Mouse (Mus musculus) limb, embryonic 11.5 days (tissue): Measurements from ENCODE around the gene Cerk. TPM values are rescaled to one million over a fixed set of nuclear protein-coding genes. Genes with fewer than 3 reads are reported as not detected.
A peak's percentile ranks its signal among the peaks of the same experiment; 100 is the strongest.
"Not testable (repeated sequence)": the region's sequence is repeated elsewhere in the genome, so short reads cannot be mapped to it uniquely, and the experiment has no call there.

Source experiments
- ATAC-seq: fragments of 200-750 bp; cut with Nextera tagmentation; 2 replicates; pipeline ENCODE4 v1.8.0; 2017; ENCODE audit warnings: low read depth; ENCODE audit not compliant: insufficient number of reproducible peaks, low FRiP score, low TSS enrichment
- DNase-seq: peaks from one replicate; pipeline ENCODE4 v3.0.0-alpha.2; 2015; ENCODE audit warnings: low spot score
- H3K27ac ChIP-seq: fragments of 300-500 bp; sonication (generic); replicated peaks from 2 replicates; pipeline ENCODE4 v1.5.1; 2014; ENCODE audit warnings: low read depth, mild to moderate bottlenecking, low read length
- H3K27me3 ChIP-seq: fragments of 300-500 bp; sonication (generic); 2 replicates; pipeline ENCODE4 v1.6.1; 2014; ENCODE audit warnings: mild to moderate bottlenecking, low read length, mixed read lengths; ENCODE audit not compliant: control insufficient read depth, insufficient read depth
- H3K36me3 ChIP-seq: fragments of 300-500 bp; sonication (generic); 2 replicates; pipeline ENCODE4 v1.6.1; 2014; ENCODE audit warnings: mild to moderate bottlenecking, low read length, moderate library complexity, mixed read lengths; ENCODE audit not compliant: control insufficient read depth, insufficient read depth
- H3K4me1 ChIP-seq: fragments of 300-500 bp; sonication (generic); 2 replicates; pipeline ENCODE4 v1.6.1; 2014; ENCODE audit warnings: low read length, mixed read lengths; ENCODE audit not compliant: control insufficient read depth, insufficient read depth
- H3K4me2 ChIP-seq: fragments of 300-500 bp; sonication (generic); 2 replicates; pipeline ENCODE4 v1.6.1; 2014; ENCODE audit warnings: low read depth, mild to moderate bottlenecking, moderate library complexity; ENCODE audit not compliant: severe bottlenecking
- H3K4me3 ChIP-seq: fragments of 300-500 bp; sonication (generic); 2 replicates; pipeline ENCODE4 v1.5.1; 2014; ENCODE audit warnings: low read depth, low read length
- H3K9ac ChIP-seq: fragments of 300-500 bp; sonication (generic); 2 replicates; pipeline ENCODE4 v1.6.1; 2014; ENCODE audit warnings: mild to moderate bottlenecking, low read length
- H3K9me3 ChIP-seq: fragments of 300-500 bp; sonication (generic); 2 replicates; pipeline ENCODE4 v1.6.1; 2016; ENCODE audit warnings: low read length; ENCODE audit not compliant: control insufficient read depth
- WGBS: fragments of 180-500 bp; shearing (Covaris S2); extraction: QIAGEN DNeasy Blood & Tissue Kit; methylation state at CpG from one replicate; pipeline ENCODE4 v1.1.7; 2014; 5-methylcytosine and 5-hydroxymethylcytosine counted together
- polyA plus RNA-seq: library from polyadenylated mRNA; unstranded; fragments of >200 nt; fragmentation: Nextera tagmentation; extraction: Ambion mirVana; gene quantifications from 2 replicates; pipeline ENCODE4 v1.2.1, GENCODE M21; 2014

Gene Cerk
- polyA plus RNA-seq, 1 experiment from 2014 or later = 15.6 TPM

- DNase-seq (no peak), ATAC-seq (no peak)
- 82% methylated on average over 7 of the region's 7 CpGs for WGBS
- Histone ChIP-seq H3K4me1 (peaks cover 2% of the 10 kb centered on the region; the same call in 1 of the 2 replicates), H3K9ac (0 out of 2 replicates have a peak overlapping the region, but pooled peaks have one; percentile 7), H3K4me3 (no peak overlapping the region), H3K36me3 (no peaks in the 10 kb centered on the region), H3K27ac (no peak overlapping the region), H3K9me3 (no peaks in the 10 kb centered on the region), H3K27me3 (no peaks in the 10 kb centered on the region), H3K4me2 (no peak overlapping the region)
Observed at GRCm38 (mm10) chr15:86219534-86220228, 33.7 kb upstream of the Cerk start.

- H3K27ac ChIP-seq, ATAC-seq, H3K9me3 ChIP-seq, H3K36me3 ChIP-seq, H3K9ac ChIP-seq, DNase-seq, H3K4me3 ChIP-seq, H3K27me3 ChIP-seq, H3K4me2 ChIP-seq: not testable (repeated sequence)
- peaks cover 12% of the 10 kb centered on the region for H3K4me1 ChIP-seq
- 84% methylated on average over 9 of the region's 9 CpGs for WGBS
Observed at GRCm38 (mm10) chr15:86216641-86217040, 30.7 kb upstream of the Cerk start.

- Histone ChIP-seq H3K4me3 (peak overlapping the region; percentile 89), H3K36me3 (no peaks in the 10 kb centered on the region), H3K9ac (peak overlapping the region; percentile 75), H3K4me2 (peak overlapping the region; percentile 96), H3K27me3 (no peaks in the 10 kb centered on the region), H3K9me3 (no peaks in the 10 kb centered on the region), H3K4me1 (peaks cover 12% of the 10 kb centered on the region), H3K27ac (no peak overlapping the region)
- ATAC-seq (no peak), DNase-seq (no peak)
- WGBS = 14% methylated on average over 25 of the region's 25 CpGs
Observed at GRCm38 (mm10) chr15:86214549-86215201, 28.7 kb upstream of the Cerk start.

- H3K4me3 ChIP-seq = peak within 1 kb of the TSS; percentile 89
- H3K4me1 ChIP-seq = peaks cover 12% of the 10 kb centered on the region
- ATAC-seq = peak; percentile 92
- DNase-seq = peak; percentile 97
- peak within 1 kb of the TSS; percentile 22; the same call in 1 of the 2 replicates for H3K27ac ChIP-seq
- H3K9me3 ChIP-seq = no peaks in the 10 kb centered on the region
- WGBS = under 1% methylated on average over 64 of the region's 64 CpGs
- peak within 1 kb of the TSS; percentile 75 for H3K9ac ChIP-seq
- no peaks in the 10 kb centered on the region for H3K27me3 ChIP-seq
- peak within 1 kb of the TSS; percentile 96 for H3K4me2 ChIP-seq
- no peaks in the 10 kb centered on the region for H3K36me3 ChIP-seq
Observed at GRCm38 (mm10) chr15:86213753-86214548, 28.0 kb upstream of the Cerk start, which contains the start of gene Tbc1d22a. Gene Tbc1d22a, plus strand, starts transcription at chr15:86214459.

- not testable (repeated sequence) for H3K9me3 ChIP-seq, H3K27me3 ChIP-seq, H3K36me3 ChIP-seq, H3K4me3 ChIP-seq, DNase-seq, H3K4me2 ChIP-seq, H3K9ac ChIP-seq, ATAC-seq, H3K27ac ChIP-seq
- 95% methylated on average over 5 of the region's 5 CpGs for WGBS
- H3K4me1 ChIP-seq = peaks cover 12% of the 10 kb centered on the region
Observed at GRCm38 (mm10) chr15:86212193-86212592, 26.3 kb upstream of the Cerk start.

- H3K4me3 ChIP-seq = no peak overlapping the region
- no peak overlapping the region for H3K4me2 ChIP-seq
- H3K36me3 ChIP-seq = no peaks in the 10 kb centered on the region
- no peak overlapping the region for H3K9ac ChIP-seq
- H3K27ac ChIP-seq = no peak overlapping the region
- 64% methylated on average over 4 of the region's 4 CpGs for WGBS
- no peak for ATAC-seq
- no peaks in the 10 kb centered on the region for H3K27me3 ChIP-seq
- no peaks in the 10 kb centered on the region for H3K9me3 ChIP-seq
- DNase-seq = no peak
- H3K4me1 ChIP-seq = 0 out of 2 replicates have a peak, but pooled peaks cover 2% of the 10 kb centered on the region
Observed at GRCm38 (mm10) chr15:86206385-86206784, 20.4 kb upstream of the Cerk start.

- Histone ChIP-seq H3K4me3 (no peak overlapping the region), H3K27me3 (no peaks in the 10 kb centered on the region), H3K4me1 (0 out of 2 replicates have a peak, but pooled peaks cover 2% of the 10 kb centered on the region), H3K9ac (no peak overlapping the region), H3K36me3 (no peaks in the 10 kb centered on the region), H3K4me2 (no peak overlapping the region), H3K9me3 (no peaks in the 10 kb centered on the region), H3K27ac (no peak overlapping the region)
- peak; percentile 63 for DNase-seq
- ATAC-seq = no peak
- WGBS = 46% methylated on average over 2 of the region's 2 CpGs
Observed at GRCm38 (mm10) chr15:86205300-86205699, 19.4 kb upstream of the Cerk start.

- Histone ChIP-seq H3K4me2 (peak overlapping the region; percentile 22; the same call in 1 of the 2 replicates), H3K4me1 (0 out of 2 replicates have a peak, but pooled peaks cover 2% of the 10 kb centered on the region), H3K36me3 (no peaks in the 10 kb centered on the region), H3K9ac (no peak overlapping the region), H3K27ac (no peak overlapping the region), H3K27me3 (no peaks in the 10 kb centered on the region; the same call in 1 of the 2 replicates), H3K9me3 (no peaks in the 10 kb centered on the region), H3K4me3 (no peak overlapping the region)
- ATAC-seq (no peak), DNase-seq (no peak)
- 55% methylated on average over 7 of the region's 7 CpGs for WGBS
Observed at GRCm38 (mm10) chr15:86203942-86204561, 18.1 kb upstream of the Cerk start.
